Mouse (Mus musculus) midbrain, embryonic 14.5 days (tissue): ENCODE measurements around the gene Cald1. TPM values are rescaled to one million over a fixed set of nuclear protein-coding genes. Genes with fewer than 3 reads are reported as not detected.

ENCODE experiments used
- ATAC-seq: fragments of 200-750 bp; cut with Nextera tagmentation; 2 replicates; pipeline ENCODE4 v1.8.0; 2017; ENCODE audit warnings: moderate number of reproducible peaks, moderate library complexity; ENCODE audit not compliant: low FRiP score, low TSS enrichment
- DNase-seq: peaks from one replicate; pipeline ENCODE4 v3.0.0-alpha.2; 2015
- H3K27ac ChIP-seq: fragments of 300-500 bp; sonication (generic); replicated peaks from 2 replicates; pipeline ENCODE4 v1.5.1; 2014; ENCODE audit warnings: mild to moderate bottlenecking, low read depth, low read length, moderate library complexity
- H3K27me3 ChIP-seq: fragments of 300-500 bp; sonication (generic); 2 replicates; pipeline ENCODE4 v1.6.1; 2014; ENCODE audit warnings: low read length, control low read depth, mixed read lengths; ENCODE audit not compliant: control insufficient read depth, insufficient read depth
- H3K36me3 ChIP-seq: fragments of 300-500 bp; sonication (generic); 2 replicates; pipeline ENCODE4 v1.6.1; 2014; ENCODE audit warnings: low read length, control low read depth; ENCODE audit not compliant: control insufficient read depth, insufficient read depth
- H3K4me1 ChIP-seq: fragments of 300-500 bp; sonication (generic); 2 replicates; pipeline ENCODE4 v1.6.1; 2014; ENCODE audit warnings: mild to moderate bottlenecking, antibody characterized with exemption, low read length, control low read depth; ENCODE audit not compliant: control insufficient read depth, insufficient read depth
- H3K4me2 ChIP-seq: fragments of 300-500 bp; sonication (generic); 2 replicates; pipeline ENCODE4 v1.6.1; 2014; ENCODE audit warnings: mild to moderate bottlenecking, low read length, moderate library complexity
- H3K4me3 ChIP-seq: fragments of 300-500 bp; sonication (generic); replicated peaks from 2 replicates; pipeline ENCODE4 v1.5.1; 2014; ENCODE audit warnings: low read depth, low read length
- H3K9ac ChIP-seq: fragments of 300-500 bp; sonication (generic); replicated peaks from 2 replicates; pipeline ENCODE4 v1.6.1; 2014; ENCODE audit warnings: mild to moderate bottlenecking, low read length, moderate library complexity
- H3K9me3 ChIP-seq: fragments of 300-500 bp; sonication (generic); 2 replicates; pipeline ENCODE4 v1.6.1; 2016; ENCODE audit warnings: low read length, control low read depth, mixed read lengths; ENCODE audit not compliant: control insufficient read depth
- WGBS: fragments of 180-500 bp; shearing (Covaris S2); extraction: QIAGEN DNeasy Blood & Tissue Kit; methylation state at CpG from one replicate; pipeline ENCODE4 v1.1.7; 2014; 5-methylcytosine and 5-hydroxymethylcytosine counted together
- polyA plus RNA-seq: library from polyadenylated mRNA; unstranded; fragments of >200 nt; fragmentation: Nextera tagmentation; extraction: Ambion mirVana; gene quantifications from 2 replicates; pipeline ENCODE4 v1.2.1, GENCODE M21; 2014

Cald1 gene
- polyA plus RNA-seq, 1 experiment from 2014 or later, result 50.0 TPM

GRCm38 (mm10) chr6:34765721-34766120, 167.4 kb downstream of the Cald1 start:
- H3K4me3 ChIP-seq, result no peak overlapping the region
- H3K36me3 ChIP-seq, result peaks cover 16% of the 10 kb centered on the region
- no peaks in the 10 kb centered on the region for H3K4me1 ChIP-seq
- WGBS, result 92% methylated on average over 5 of the region's 5 CpGs
- no peak overlapping the region for H3K9ac ChIP-seq
- no peak overlapping the region for H3K4me2 ChIP-seq
- DNase-seq (no peak), ATAC-seq (no peak)
- H3K27ac ChIP-seq, result no peak overlapping the region
- H3K9me3 ChIP-seq, result no peaks in the 10 kb centered on the region
- no peaks in the 10 kb centered on the region for H3K27me3 ChIP-seq

DNA sequence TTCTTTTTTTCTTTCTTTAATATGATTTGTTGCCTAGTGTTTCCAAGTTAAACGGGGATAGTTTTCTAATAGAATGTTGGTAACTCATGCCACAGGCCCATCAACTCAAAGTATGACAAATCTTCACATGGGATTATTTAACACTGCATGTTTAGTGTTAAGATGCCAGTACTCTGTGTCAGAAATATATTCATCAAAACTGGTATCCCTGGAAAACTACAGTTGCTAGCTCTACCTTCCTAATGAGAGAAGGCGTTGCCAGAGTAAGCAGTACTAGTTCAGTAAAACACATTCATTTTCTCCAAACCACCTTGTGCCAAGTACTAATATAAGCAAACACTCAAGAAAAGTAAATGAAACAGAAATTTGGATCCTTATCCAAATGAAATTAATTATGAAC, 171.7 kb downstream of the Cald1 start:
- WGBS, result 93% methylated on average over 2 of the region's 2 CpGs
- Histone ChIP-seq H3K4me1 (no peaks in the 10 kb centered on the region), H3K4me2 (no peak overlapping the region), H3K9me3 (no peaks in the 10 kb centered on the region), H3K9ac (no peak overlapping the region), H3K4me3 (no peak overlapping the region), H3K36me3 (peaks cover 9% of the 10 kb centered on the region), H3K27ac (no peak overlapping the region), H3K27me3 (no peaks in the 10 kb centered on the region)
- no peak for ATAC-seq
- no peak for DNase-seq

DNA sequence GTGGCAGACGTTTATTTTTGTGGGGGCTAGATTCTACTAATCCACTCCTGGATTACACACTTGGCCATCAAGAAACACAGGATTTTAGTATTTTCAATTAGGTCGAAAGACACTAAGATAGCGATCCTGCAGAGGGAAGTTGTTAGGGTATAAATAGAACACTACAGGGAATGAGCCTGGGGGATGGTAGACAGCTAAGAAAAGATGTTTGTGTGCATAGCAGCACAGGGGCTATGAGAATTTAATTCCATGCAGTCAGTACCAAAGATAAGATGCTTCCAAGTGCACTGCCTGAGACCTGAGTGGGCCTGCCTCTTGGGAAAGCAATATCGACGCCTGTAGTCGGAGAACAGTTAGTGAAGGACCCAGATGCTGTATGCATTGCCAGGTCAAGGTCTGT, 172.2 kb downstream of the Cald1 start:
- Histone ChIP-seq H3K9me3 (no peaks in the 10 kb centered on the region), H3K4me3 (no peak overlapping the region), H3K4me2 (no peak overlapping the region), H3K9ac (no peak overlapping the region), H3K27me3 (no peaks in the 10 kb centered on the region), H3K36me3 (peaks cover 9% of the 10 kb centered on the region), H3K27ac (no peak overlapping the region), H3K4me1 (no peaks in the 10 kb centered on the region)
- ATAC-seq (no peak), DNase-seq (no peak)
- WGBS, result 91% methylated on average over 6 of the region's 6 CpGs

GRCm38 (mm10) chr6:34776396-34776795, 178.1 kb downstream of the Cald1 start:
- no peak overlapping the region for H3K9ac ChIP-seq
- no peaks in the 10 kb centered on the region for H3K4me1 ChIP-seq
- no peak overlapping the region for H3K4me2 ChIP-seq
- no peak overlapping the region for H3K27ac ChIP-seq
- DNase-seq (no peak), ATAC-seq (no peak)
- no peaks in the 10 kb centered on the region for H3K9me3 ChIP-seq
- no peak overlapping the region for H3K4me3 ChIP-seq
- no peaks in the 10 kb centered on the region for H3K27me3 ChIP-seq
- no peaks in the 10 kb centered on the region; the same call in 1 of the 2 replicates for H3K36me3 ChIP-seq

- DNase-seq (no peak), ATAC-seq (no peak)
- Histone ChIP-seq H3K27ac (no peak overlapping the region), H3K36me3 (no peaks in the 10 kb centered on the region), H3K4me2 (no peak overlapping the region), H3K9me3 (no peaks in the 10 kb centered on the region), H3K4me1 (no peaks in the 10 kb centered on the region), H3K27me3 (no peaks in the 10 kb centered on the region), H3K4me3 (no peak overlapping the region), H3K9ac (no peak overlapping the region)
- WGBS, result 89% methylated on average over 2 of the region's 2 CpGs
Observed at GRCm38 (mm10) chr6:34777094-34777493, 178.8 kb downstream of the Cald1 start.

DNA sequence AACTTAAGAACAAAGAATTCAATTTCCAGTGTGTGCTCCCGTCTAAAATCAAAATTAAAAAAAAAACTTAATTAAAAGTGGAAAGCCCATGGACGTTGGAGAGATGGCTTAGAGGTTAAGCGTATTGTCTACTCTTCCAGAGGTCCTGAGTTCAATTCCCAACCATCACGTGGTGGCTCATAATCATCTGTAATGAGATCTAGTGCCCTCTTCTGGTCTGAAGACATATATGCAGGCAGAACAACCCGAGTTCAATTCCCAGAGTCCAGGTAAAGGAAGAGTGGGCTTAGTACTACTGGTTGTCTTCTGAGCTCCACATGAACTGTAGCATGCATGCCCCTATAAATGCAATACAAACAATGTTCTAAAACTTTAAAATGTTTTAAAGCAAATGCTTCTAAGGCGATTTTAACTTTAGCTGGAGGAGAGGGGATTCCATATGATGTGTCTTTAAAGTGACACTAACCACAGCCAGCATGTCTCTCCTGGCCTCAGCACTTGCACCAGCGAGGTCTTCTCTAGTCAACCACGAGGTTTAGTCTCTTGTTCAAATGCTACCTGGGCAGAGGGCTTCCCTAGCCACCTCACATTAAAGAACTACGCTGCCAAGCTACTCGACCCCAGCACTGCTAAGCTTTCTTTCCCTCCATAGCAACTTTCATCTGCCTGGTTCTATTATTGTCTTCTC, 179.8 kb downstream of the Cald1 start:
- H3K27ac ChIP-seq, result no peak overlapping the region
- whole genome bisulfite sequencing, result 70% methylated on average over 10 of the region's 10 CpGs
- H3K27me3 ChIP-seq, result no peaks in the 10 kb centered on the region
- no peaks in the 10 kb centered on the region for H3K4me1 ChIP-seq
- H3K4me2 ChIP-seq, result no peak overlapping the region
- no peaks in the 10 kb centered on the region for H3K36me3 ChIP-seq
- H3K9me3 ChIP-seq, result no peaks in the 10 kb centered on the region
- H3K9ac ChIP-seq, result no peak overlapping the region
- no peak overlapping the region for H3K4me3 ChIP-seq
- DNase-seq (no peak), ATAC-seq (no peak)

GRCm38 (mm10) chr6:34780231-34780942, 182.1 kb downstream of the Cald1 start, which contains the start of gene Agbl3:
Agbl3 (plus strand) TSS chr6:34780432.
- 1% methylated on average over 80 of the region's 81 CpGs for WGBS
- H3K9ac ChIP-seq, result peak within 1 kb of the TSS; percentile 92
- no peaks in the 10 kb centered on the region for H3K27me3 ChIP-seq
- peak within 1 kb of the TSS; percentile 64 for H3K4me3 ChIP-seq
- no peaks in the 10 kb centered on the region for H3K4me1 ChIP-seq
- DNase-seq (peak; percentile 98), ATAC-seq (peak; percentile 96)
- H3K36me3 ChIP-seq, result no peaks in the 10 kb centered on the region
- peak within 1 kb of the TSS; percentile 67 for H3K4me2 ChIP-seq
- peak within 1 kb of the TSS; percentile 97 for H3K27ac ChIP-seq
- H3K9me3 ChIP-seq, result no peaks in the 10 kb centered on the region

DNA sequence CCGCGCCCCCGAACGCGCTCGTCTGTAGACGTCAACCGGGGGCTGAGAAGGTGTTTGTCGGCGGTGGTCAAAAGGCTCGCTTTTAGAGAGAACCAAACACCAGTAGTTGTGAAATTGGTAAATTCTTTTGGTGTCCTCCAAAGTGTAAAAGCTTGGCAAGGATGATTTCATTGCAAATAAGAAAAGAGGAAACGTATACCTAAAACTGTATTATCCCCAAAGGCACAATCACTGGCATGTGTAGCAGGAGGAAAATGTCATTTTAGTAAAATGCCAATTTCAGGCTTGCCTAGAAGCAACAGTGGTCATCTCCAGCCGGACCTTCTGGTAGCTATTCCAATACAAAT, 182.6 kb downstream of the Cald1 start:
- H3K27ac ChIP-seq, result peak overlapping the region; percentile 97
- peak overlapping the region; percentile 64 for H3K4me3 ChIP-seq
- ATAC-seq (no peak), DNase-seq (no peak)
- WGBS, result 5% methylated on average over 13 of the region's 13 CpGs
- no peaks in the 10 kb centered on the region for H3K4me1 ChIP-seq
- no peaks in the 10 kb centered on the region for H3K27me3 ChIP-seq
- H3K9ac ChIP-seq, result peak overlapping the region; percentile 92
- H3K36me3 ChIP-seq, result 0 out of 2 replicates have a peak, but pooled peaks cover 3% of the 10 kb centered on the region
- no peaks in the 10 kb centered on the region for H3K9me3 ChIP-seq
- peak overlapping the region; percentile 67 for H3K4me2 ChIP-seq

GRCm38 (mm10) chr6:34782493-34782892, 184.2 kb downstream of the Cald1 start:
- Histone ChIP-seq H3K36me3 (0 out of 2 replicates have a peak, but pooled peaks cover 3% of the 10 kb centered on the region), H3K27ac (no peak overlapping the region), H3K4me2 (no peak overlapping the region), H3K27me3 (no peaks in the 10 kb centered on the region), H3K4me3 (no peak overlapping the region), H3K9ac (no peak overlapping the region), H3K9me3 (no peaks in the 10 kb centered on the region), H3K4me1 (no peaks in the 10 kb centered on the region)
- DNase-seq, result no peak
- no peak for ATAC-seq
- WGBS, result 98% methylated on average over 1 of the region's 1 CpGs
